Mouse (Mus musculus) gastrocnemius, adult 8-10 months (tissue): Measurements from ENCODE around the gene Mid1ip1. TPM values are rescaled to one million over a fixed set of nuclear protein-coding genes. Genes with fewer than 3 reads are reported as not detected.
A peak's percentile ranks its signal among the peaks of the same experiment; 100 is the strongest.

ENCODE experiments used
- DNase-seq, 2 experiments: peaks; one replicate each; pipeline ENCODE4 v3.0.0; 2022; ENCODE audit warnings: low spot score in 2 of 2
- total RNA-seq, 4 experiments: library from RNA; stranded (reverse); gene quantifications; 2 replicates each; pipeline ENCODE4 v1.2.4; 2022

Mid1ip1 gene
- total RNA-seq, result 10 to 100 TPM; 31.5 to 56.6 (median 35.3) TPM

- DNase-seq, result peak; percentile 79 to 86
These were observed at the start of gene Mid1ip1 for GRCm38 (mm10) chrX:10714696-10715140. TSS of gene Mid1ip1 (plus strand) at chrX:10715013.

- DNase-seq, result no peak
These were observed 20.2 kb upstream of the Mid1ip1 start for GRCm38 (mm10) chrX:10694455-10695180.

GRCm38 (mm10) chrX:10706728-10707127 lies 8.1 kb upstream of the Mid1ip1 start:
- DNase-seq, result no peak

- DNase-seq, result no peak
These were observed 775 bp upstream of the Mid1ip1 start for GRCm38 (mm10) chrX:10713839-10714637.

GRCm38 (mm10) chrX:10716917-10717763 lies 2.3 kb downstream of the Mid1ip1 start:
- DNase-seq, result peak; percentile 80 to 82

GRCm38 (mm10) chrX:10718021-10718837 lies 3.4 kb downstream of the Mid1ip1 start:
- peak in 1 of 2 experiments; percentile 7 for DNase-seq

GRCm38 (mm10) chrX:10718838-10719539 lies 4.2 kb downstream of the Mid1ip1 start:
- DNase-seq, result peak; percentile 16 to 58

GRCm38 (mm10) chrX:10720391-10720790 lies 5.6 kb downstream of the Mid1ip1 start:
- DNase-seq, result no peak

- DNase-seq, result no peak
These were observed 9.8 kb downstream of the Mid1ip1 start for GRCm38 (mm10) chrX:10724571-10724970.

- DNase-seq, result no peak
These were observed 14.7 kb downstream of the Mid1ip1 start for GRCm38 (mm10) chrX:10729488-10729887.

GRCm38 (mm10) chrX:10734453-10734852 lies 19.6 kb downstream of the Mid1ip1 start:
- no peak for DNase-seq

- DNase-seq, result no peak
These were observed 20.1 kb downstream of the Mid1ip1 start for GRCm38 (mm10) chrX:10734874-10735273.

GRCm38 (mm10) chrX:10758866-10759265 lies 44.1 kb downstream of the Mid1ip1 start:
- DNase-seq, result no peak

GRCm38 (mm10) chrX:10763476-10764016 lies 48.7 kb downstream of the Mid1ip1 start:
- DNase-seq, result no peak

Other genes with a start within 250 kb of the Mid1ip1 start
- gene Tspan7, start 229.9 kb upstream of the Mid1ip1 start, total RNA-seq, result 100 to 1,000 TPM in 3 of 4 experiments, 10 to 100 TPM in 1; 98.9 to 107 (median 106) TPM